Mouse (Mus musculus) cerebellum, adult (tissue): ENCODE measurements around the gene Thra.

ENCODE experiments used
- ATAC-seq: cut with Nextera tagmentation; 2 replicates; pipeline ENCODE4 v1.9.2; 2017; ENCODE audit warnings: mild to moderate bottlenecking, moderate library complexity, mixed read lengths; ENCODE audit not compliant: insufficient number of reproducible peaks, low FRiP score, low TSS enrichment

Thra gene

GRCm38 (mm10) chr11:98791448-98791847 lies 51.0 kb downstream of the Thra start:
- no peak for ATAC-seq

- no peak for ATAC-seq
Measured at GRCm38 (mm10) chr11:98792081-98792480, 51.6 kb downstream of the Thra start.

- ATAC-seq = peak; percentile 57; the same call in 1 of the 2 replicates
Measured at GRCm38 (mm10) chr11:98794469-98795014, 54.1 kb downstream of the Thra start.

- ATAC-seq = no peak; the same call in 1 of the 2 replicates
Measured at GRCm38 (mm10) chr11:98795015-98795713, 54.7 kb downstream of the Thra start, which contains the start of gene Msl1. Msl1 (plus strand) TSS chr11:98795516.

GRCm38 (mm10) chr11:98795714-98796514 lies 55.5 kb downstream of the Thra start:
- ATAC-seq = 0 out of 2 replicates have a peak, but pooled peaks have one; percentile 33

GRCm38 (mm10) chr11:98796515-98797216 lies 56.2 kb downstream of the Thra start:
- peak; percentile 50; the same call in 1 of the 2 replicates for ATAC-seq

- no peak for ATAC-seq
Measured at GRCm38 (mm10) chr11:98797306-98797705, 56.9 kb downstream of the Thra start.

GRCm38 (mm10) chr11:98797909-98798308 lies 57.5 kb downstream of the Thra start:
- ATAC-seq = no peak

- no peak for ATAC-seq
Measured at GRCm38 (mm10) chr11:98804605-98805004, 64.2 kb downstream of the Thra start, which contains the start of gene Casc3. Casc3 (plus strand) TSS chr11:98804905.

- no peak for ATAC-seq
Measured at GRCm38 (mm10) chr11:98808417-98808816, 68.0 kb downstream of the Thra start.

GRCm38 (mm10) chr11:98809457-98810290 lies 69.2 kb downstream of the Thra start:
- peak; percentile 94 for ATAC-seq

- ATAC-seq = no peak
Measured at GRCm38 (mm10) chr11:98810686-98811085, 70.2 kb downstream of the Thra start.

- no peak for ATAC-seq
Measured at GRCm38 (mm10) chr11:98816706-98817239, 76.3 kb downstream of the Thra start.
